Mouse (Mus musculus): Measurements from ENCODE around the gene Yipf1. TPM values are rescaled to one million over a fixed set of nuclear protein-coding genes. Genes with fewer than 3 reads are reported as not detected.
"Not testable (repeated sequence)": the region's sequence is repeated elsewhere in the genome, so short reads cannot be mapped to it uniquely, and the experiment has no call there.

Gene Yipf1
- polyA plus RNA-seq, 1 experiment from 2014 or later = 71.7 TPM

DNA sequence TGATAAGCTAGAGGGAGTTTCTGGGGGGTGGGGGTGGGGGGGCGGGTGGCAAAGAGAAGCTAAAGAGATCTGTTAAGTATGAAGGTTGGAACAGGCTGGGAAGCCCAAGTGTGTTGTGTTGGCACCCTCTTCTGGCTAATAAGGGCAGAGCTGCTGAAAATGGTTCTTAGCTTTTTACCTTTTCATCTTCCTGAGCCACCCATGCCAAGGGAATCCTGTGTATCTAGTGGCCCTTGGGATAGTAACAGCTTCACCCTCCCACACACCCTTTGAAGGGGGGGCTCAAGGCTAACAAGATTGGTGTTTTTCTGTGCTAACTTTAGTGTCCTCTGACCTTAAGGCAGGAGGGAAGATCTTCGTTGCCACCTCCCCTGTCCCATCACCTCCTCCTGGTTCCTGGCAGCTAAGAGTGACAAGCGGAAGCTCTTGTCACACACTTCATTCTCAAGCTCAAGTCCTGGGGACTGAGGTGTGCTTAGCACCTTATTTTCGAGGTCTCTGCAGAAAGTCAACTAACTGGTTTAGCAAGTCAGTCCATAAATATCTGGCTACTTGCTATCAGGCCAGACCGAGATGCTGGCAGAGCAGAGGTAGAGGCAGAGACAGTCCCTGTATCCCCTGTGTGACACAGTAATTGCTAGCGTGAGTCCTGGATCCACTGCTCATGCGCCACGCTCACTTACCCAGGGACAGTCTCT is 35.3 kb downstream of the Yipf1 start:
- no peaks in the 10 kb centered on the region for H3K4me1 ChIP-seq (ENCODE audit: insufficient read depth, low read depth, low read length)
- no peaks in the 10 kb centered on the region for H3K27me3 ChIP-seq (replicated peaks; ENCODE audit: insufficient read depth, low read length)
- TF ChIP-seq CTCF (IDR thresholded peaks at IDR 0.05) = peak; percentile 74
- TF ChIP-seq EP300 (IDR thresholded peaks at IDR 0.05) = no peak
- H3K36me3 ChIP-seq (ENCODE audit: insufficient read depth, low read length) = 0 out of 2 replicates have a peak, but pooled peaks cover 5% of the 10 kb centered on the region
- no peak overlapping the region for H3K9ac ChIP-seq (replicated peaks; ENCODE audit: low read depth)
- ATAC-seq = peak; percentile 78
- no peaks in the 10 kb centered on the region for H3K9me3 ChIP-seq (ENCODE audit: low read length)
- 0 out of 2 replicates have a peak overlapping the region, but pooled peaks have one; percentile 11 for H3K27ac ChIP-seq (ENCODE audit: low read length)
- peak; percentile 84 for DNase-seq (ENCODE audit: low spot score)
- no peak overlapping the region for H3K4me3 ChIP-seq (ENCODE audit: low read depth, low read length)
- H3K4me2 ChIP-seq (replicated peaks; ENCODE audit: low read depth, low read length) = peak overlapping the region; percentile 15; the same call in 1 of the 2 replicates
- WGBS = 43% methylated on average over 8 of the region's 8 CpGs

DNA sequence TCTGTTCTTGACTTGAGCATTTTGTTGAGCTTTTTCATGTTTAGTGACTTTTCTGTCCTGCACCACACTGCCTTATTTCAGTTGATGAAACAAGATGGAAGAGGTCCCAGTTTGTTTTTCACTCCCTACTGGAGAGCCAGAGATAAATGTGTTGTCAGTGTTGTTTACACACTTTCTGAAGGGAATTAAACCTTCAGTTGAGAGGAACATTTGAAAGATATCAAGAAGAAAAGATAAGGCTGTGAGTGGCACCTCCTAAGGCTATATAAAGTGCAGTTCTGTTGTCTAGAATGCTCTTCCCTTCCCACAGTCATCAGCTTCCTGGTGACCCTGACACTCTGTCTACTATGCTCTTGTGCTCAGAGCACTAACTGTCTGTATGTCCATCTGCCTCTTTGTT is 37.2 kb downstream of the Yipf1 start:
- Histone ChIP-seq H3K36me3 (ENCODE audit: insufficient read depth, low read length) (0 out of 2 replicates have a peak, but pooled peaks cover 5% of the 10 kb centered on the region), H3K4me2 (replicated peaks; ENCODE audit: low read depth, low read length) (no peak overlapping the region), H3K27me3 (replicated peaks; ENCODE audit: insufficient read depth, low read length) (no peaks in the 10 kb centered on the region), H3K9me3 (ENCODE audit: low read length) (no peaks in the 10 kb centered on the region), H3K4me3 (ENCODE audit: low read depth, low read length) (no peak overlapping the region), H3K4me1 (ENCODE audit: insufficient read depth, low read depth, low read length) (no peaks in the 10 kb centered on the region), H3K27ac (ENCODE audit: low read length) (no peak overlapping the region), H3K9ac (replicated peaks; ENCODE audit: low read depth) (no peak overlapping the region)
- no peak for ATAC-seq
- no peak for TF ChIP-seq CTCF (IDR thresholded peaks at IDR 0.05)
- no peak for TF ChIP-seq EP300 (IDR thresholded peaks at IDR 0.05)
- no peak for DNase-seq (ENCODE audit: low spot score)

DNA sequence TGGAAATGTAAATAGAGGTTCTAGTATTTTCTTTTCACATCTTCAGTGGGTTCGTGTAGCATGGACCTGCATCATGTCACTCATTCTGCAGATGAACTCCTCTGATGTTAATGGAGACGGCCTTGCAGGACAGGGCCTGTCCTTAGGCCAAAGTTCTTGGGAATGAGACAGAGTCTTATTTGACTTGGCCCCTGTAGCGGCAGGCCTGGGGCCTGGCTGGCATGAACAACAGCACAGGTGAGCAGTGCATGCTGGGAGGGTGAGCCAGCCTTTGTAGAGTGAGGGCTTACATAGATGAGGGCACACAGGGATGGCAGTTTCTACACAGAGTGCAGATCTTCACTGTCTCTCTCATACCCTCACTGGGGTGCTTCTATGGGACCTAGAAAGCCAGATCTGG is 39.4 kb downstream of the Yipf1 start:
- no peak for TF ChIP-seq CTCF (IDR thresholded peaks at IDR 0.05)
- TF ChIP-seq EP300 (IDR thresholded peaks at IDR 0.05) = no peak

DNA sequence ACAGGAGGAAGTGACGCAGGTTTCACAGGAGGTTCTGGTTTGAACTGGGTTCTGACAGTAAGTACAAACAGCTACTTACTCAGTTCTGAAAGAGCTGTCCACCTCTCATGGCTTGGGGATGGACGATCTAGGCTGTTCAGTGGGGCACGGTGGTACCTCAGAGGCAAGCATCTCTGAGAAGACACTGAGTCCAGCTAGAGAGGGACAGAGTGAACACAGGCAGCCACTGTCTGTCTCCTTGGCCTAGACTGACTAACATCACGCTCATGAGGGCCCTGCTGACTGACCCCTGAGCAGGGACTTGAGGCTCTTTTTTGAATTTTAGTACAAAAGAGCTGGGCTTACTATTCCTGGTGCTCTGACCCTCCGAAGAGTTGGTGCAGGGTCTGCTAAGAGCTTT is 40.0 kb downstream of the Yipf1 start:
- no peak overlapping the region for H3K27ac ChIP-seq (ENCODE audit: low read length)

More for the DNA sequence above, 39.4 kb downstream of the Yipf1 start:
- DNase-seq (ENCODE audit: low spot score) = no peak
- ATAC-seq = no peak
- no peaks in the 10 kb centered on the region for H3K9me3 ChIP-seq (ENCODE audit: low read length)
- no peak overlapping the region for H3K27ac ChIP-seq (ENCODE audit: low read length)
- H3K4me2 ChIP-seq (replicated peaks; ENCODE audit: low read depth, low read length) = no peak overlapping the region
- no peak overlapping the region for H3K9ac ChIP-seq (replicated peaks; ENCODE audit: low read depth)
- WGBS = 83% methylated on average over 3 of the region's 3 CpGs
- H3K4me1 ChIP-seq (ENCODE audit: insufficient read depth, low read depth, low read length) = no peaks in the 10 kb centered on the region
- no peak overlapping the region for H3K4me3 ChIP-seq (ENCODE audit: low read depth, low read length)
- H3K27me3 ChIP-seq (replicated peaks; ENCODE audit: insufficient read depth, low read length) = no peaks in the 10 kb centered on the region
- H3K36me3 ChIP-seq (ENCODE audit: insufficient read depth, low read length) = no peaks in the 10 kb centered on the region

DNA sequence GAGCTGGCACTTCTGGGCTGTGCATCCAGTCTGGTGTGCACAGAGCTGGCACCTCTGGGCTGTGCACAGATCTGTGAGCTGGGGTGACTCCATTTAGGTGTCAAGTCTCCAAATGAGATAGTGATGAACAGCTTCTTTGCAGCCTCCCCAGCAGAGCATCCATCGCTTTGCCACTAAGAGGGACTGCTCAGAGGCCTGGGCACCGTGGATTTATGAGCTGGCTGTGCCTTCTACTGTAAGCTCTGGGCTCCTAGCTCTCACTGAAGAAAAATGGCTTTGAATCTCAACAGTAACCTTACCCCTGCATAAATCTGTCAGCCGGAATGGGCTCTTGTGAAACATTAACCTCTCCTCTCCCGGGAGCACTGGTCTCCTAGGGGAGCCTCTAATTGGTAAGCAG is 40.4 kb downstream of the Yipf1 start:
- H3K27ac ChIP-seq (ENCODE audit: low read length) = no peak overlapping the region
- ATAC-seq = no peak
- 35% methylated on average over 4 of the region's 4 CpGs for WGBS

More for the DNA sequence above, 40.0 kb downstream of the Yipf1 start:
- Histone ChIP-seq H3K36me3 (ENCODE audit: insufficient read depth, low read length) (no peaks in the 10 kb centered on the region), H3K9me3 (ENCODE audit: low read length) (no peaks in the 10 kb centered on the region), H3K9ac (replicated peaks; ENCODE audit: low read depth) (no peak overlapping the region), H3K4me3 (ENCODE audit: low read depth, low read length) (no peak overlapping the region), H3K4me1 (ENCODE audit: insufficient read depth, low read depth, low read length) (no peaks in the 10 kb centered on the region), H3K4me2 (replicated peaks; ENCODE audit: low read depth, low read length) (no peak overlapping the region), H3K27me3 (replicated peaks; ENCODE audit: insufficient read depth, low read length) (no peaks in the 10 kb centered on the region)
- TF ChIP-seq CTCF (IDR thresholded peaks at IDR 0.05) = no peak
- no peak for TF ChIP-seq EP300 (IDR thresholded peaks at IDR 0.05)
- 87% methylated on average over 5 of the region's 5 CpGs for WGBS
- ATAC-seq = no peak
- no peak for DNase-seq (ENCODE audit: low spot score)

DNA sequence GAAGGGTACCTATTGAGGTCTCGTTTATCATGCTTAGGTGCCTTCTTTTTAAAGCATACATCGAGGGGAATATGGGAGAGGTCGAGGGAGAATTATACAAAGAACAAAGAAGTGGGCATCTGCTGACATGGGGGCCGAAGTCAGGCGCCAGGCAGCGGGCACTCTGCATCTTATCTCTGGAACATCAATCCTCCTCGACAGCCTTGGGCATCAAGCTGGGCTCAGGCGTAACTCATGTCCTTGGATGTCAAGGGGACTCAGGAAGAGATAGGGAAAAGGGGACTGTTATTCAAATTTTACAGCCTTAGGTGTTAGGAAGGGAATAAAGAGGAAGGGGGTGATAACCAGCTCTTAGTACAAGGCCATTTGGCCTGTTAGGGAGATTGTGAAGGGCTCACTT is 43.0 kb downstream of the Yipf1 start:
- H3K9ac ChIP-seq (replicated peaks; ENCODE audit: low read depth); H3K27me3 ChIP-seq (replicated peaks; ENCODE audit: insufficient read depth, low read length); H3K27ac ChIP-seq (ENCODE audit: low read length); DNase-seq (ENCODE audit: low spot score); H3K36me3 ChIP-seq (ENCODE audit: insufficient read depth, low read length); ATAC-seq; H3K4me1 ChIP-seq (ENCODE audit: insufficient read depth, low read depth, low read length); H3K4me2 ChIP-seq (replicated peaks; ENCODE audit: low read depth, low read length); H3K4me3 ChIP-seq (ENCODE audit: low read depth, low read length); H3K9me3 ChIP-seq (ENCODE audit: low read length): not testable (repeated sequence)
- WGBS = 53% methylated on average over 8 of the region's 8 CpGs

More for the DNA sequence above, 40.4 kb downstream of the Yipf1 start:
- H3K4me1 ChIP-seq (ENCODE audit: insufficient read depth, low read depth, low read length) = no peaks in the 10 kb centered on the region
- no peak overlapping the region for H3K9ac ChIP-seq (replicated peaks; ENCODE audit: low read depth)
- no peaks in the 10 kb centered on the region for H3K36me3 ChIP-seq (ENCODE audit: insufficient read depth, low read length)
- no peaks in the 10 kb centered on the region for H3K9me3 ChIP-seq (ENCODE audit: low read length)
- DNase-seq (ENCODE audit: low spot score) = no peak
- H3K4me3 ChIP-seq (ENCODE audit: low read depth, low read length) = no peak overlapping the region
- no peak overlapping the region for H3K4me2 ChIP-seq (replicated peaks; ENCODE audit: low read depth, low read length)
- TF ChIP-seq EP300 (IDR thresholded peaks at IDR 0.05) (no peak), CTCF (IDR thresholded peaks at IDR 0.05) (no peak)
- no peaks in the 10 kb centered on the region for H3K27me3 ChIP-seq (replicated peaks; ENCODE audit: insufficient read depth, low read length)

Measured in lung, postnatal 0 days (tissue).